Mouse (Mus musculus) MEL (cell line): ENCODE measurements around the gene Bpifb9a. TPM values are rescaled to one million over a fixed set of nuclear protein-coding genes. Genes with fewer than 3 reads are reported as not detected.
"Not testable (repeated sequence)": the region's sequence is repeated elsewhere in the genome, so short reads cannot be mapped to it uniquely, and the experiment has no call there.

Experiments used
- DNase-seq: peaks from one replicate; pipeline ENCODE4 v3.0.0; 2011; ENCODE audit warnings: low read depth, low spot score
- H3K27ac ChIP-seq: 2 replicates; pipeline ENCODE4 v1.5.1; 2012; ENCODE audit warnings: low read depth, mild to moderate bottlenecking, control low read depth, low read length, moderate library complexity; ENCODE audit not compliant: control insufficient read depth
- H3K27me3 ChIP-seq, 2 experiments: fragments of 150-350 bp in 1 of 2; sonication (generic) in 1 of 2; 2 replicates each; pipeline ENCODE4 v1.6.1; 2012; ENCODE audit warnings: low read length in 2 of 2, mild to moderate bottlenecking in 2 of 2, improper control_type of control experiment in 1 of 2, moderate library complexity in 1 of 2; ENCODE audit not compliant: insufficient read depth in 2 of 2, control insufficient read depth in 1 of 2
- H3K36me3 ChIP-seq, 2 experiments: 2 replicates each; pipeline ENCODE4 v1.6.1; 2012 to 2014; ENCODE audit warnings: low read length in 2 of 2, improper control_type of control experiment in 1 of 2, inconsistent platforms in 1 of 2, mild to moderate bottlenecking in 1 of 2; ENCODE audit not compliant: insufficient read depth in 2 of 2, control insufficient read depth in 1 of 2
- H3K4me1 ChIP-seq, 2 experiments: fragments of 150-350 bp in 1 of 2; sonication (generic) in 1 of 2; 2 replicates each; pipeline ENCODE4 v1.6.1; 2012; ENCODE audit warnings: low read length in 2 of 2, improper control_type of control experiment in 1 of 2, mild to moderate bottlenecking in 1 of 2; ENCODE audit not compliant: insufficient read depth in 2 of 2, control insufficient read depth in 1 of 2
- H3K4me3 ChIP-seq, 2 experiments: fragments of 150-350 bp in 1 of 2; sonication (generic) in 1 of 2; 2 replicates each; pipeline ENCODE4 v1.5.1; 2012; ENCODE audit warnings: low read depth in 2 of 2, low read length in 2 of 2, mild to moderate bottlenecking in 2 of 2, moderate library complexity in 2 of 2, control low read depth in 1 of 2, improper control_type of control experiment in 1 of 2; ENCODE audit not compliant: control insufficient read depth in 1 of 2, insufficient read depth in 1 of 2
- H3K79me2 ChIP-seq: 2 replicates; pipeline ENCODE4 v1.6.1; 2012; ENCODE audit warnings: mild to moderate bottlenecking, low read length, moderate library complexity; ENCODE audit not compliant: control insufficient read depth, poor library complexity, insufficient read depth
- H3K9ac ChIP-seq: 2 replicates; pipeline ENCODE4 v1.6.1; 2012; ENCODE audit warnings: low read depth, mild to moderate bottlenecking, control low read depth, low read length, moderate library complexity; ENCODE audit not compliant: control insufficient read depth, poor library complexity, severe bottlenecking
- H3K9me3 ChIP-seq: fragments of 150-350 bp; sonication (generic); replicated peaks from 2 replicates; pipeline ENCODE4 v1.6.1; 2012; ENCODE audit warnings: mild to moderate bottlenecking, low read length, improper control_type of control experiment, moderate library complexity; ENCODE audit not compliant: insufficient read depth
- BHLHE40 ChIP-seq: IDR thresholded peaks from 2 replicates; pipeline ENCODE4 v1.6.1; 2012; ENCODE audit warnings: low read depth, mild to moderate bottlenecking, inconsistent platforms, low read length, improper control_type of control experiment, borderline replicate concordance
- CTCF ChIP-seq, 3 experiments: IDR thresholded peaks in 2 of 3; conservative IDR thresholded peaks in 1 of 3; 2 replicates each; pipeline ENCODE4 v1.5.1; 2011 to 2012; ENCODE audit warnings: low read length in 3 of 3, low read depth in 2 of 3, mild to moderate bottlenecking in 2 of 3, improper control_type of control experiment in 1 of 3, inconsistent platforms in 1 of 3, mixed read lengths in 1 of 3, moderate library complexity in 1 of 3; ENCODE audit not compliant: control insufficient read depth in 1 of 3, insufficient read depth in 1 of 3, poor library complexity in 1 of 3, severe bottlenecking in 1 of 3
- E2F4 ChIP-seq: IDR thresholded peaks from 2 replicates; pipeline ENCODE4 v1.6.1; 2011; ENCODE audit warnings: low read depth, low read length, improper control_type of control experiment, borderline replicate concordance
- ELF1 ChIP-seq: IDR thresholded peaks from 2 replicates; pipeline ENCODE4 v1.6.1; 2014; ENCODE audit warnings: low read depth, mild to moderate bottlenecking, inconsistent platforms, low read length, improper control_type of control experiment, moderate library complexity
- EP300 ChIP-seq, 2 experiments: IDR thresholded peaks; 2 replicates each; pipeline ENCODE4 v1.6.1; 2011; ENCODE audit warnings: improper control_type of control experiment in 2 of 2, low read length in 2 of 2, low read depth in 1 of 2, mild to moderate bottlenecking in 1 of 2
- ETS1 ChIP-seq: IDR thresholded peaks from 2 replicates; pipeline ENCODE4 v1.6.1; 2012; ENCODE audit warnings: low read depth, mild to moderate bottlenecking, inconsistent platforms, low read length, improper control_type of control experiment, moderate library complexity
- JUND ChIP-seq: IDR thresholded peaks from 2 replicates; pipeline ENCODE4 v1.6.1; 2011; ENCODE audit warnings: low read depth, mild to moderate bottlenecking, improper control_type of control experiment, low read length
- MAFK ChIP-seq: IDR thresholded peaks from 2 replicates; pipeline ENCODE4 v1.6.1; 2011; ENCODE audit warnings: low read depth, mild to moderate bottlenecking, low read length, improper control_type of control experiment, borderline replicate concordance
- MAX ChIP-seq: IDR thresholded peaks from 2 replicates; pipeline ENCODE4 v1.6.1; 2011; ENCODE audit warnings: low read length, improper control_type of control experiment
- MAZ ChIP-seq: IDR thresholded peaks from 2 replicates; pipeline ENCODE4 v1.6.1; 2012; ENCODE audit warnings: low read depth, mild to moderate bottlenecking, inconsistent platforms, low read length, improper control_type of control experiment
- MEF2A ChIP-seq: IDR thresholded peaks from 2 replicates; pipeline ENCODE4 v1.6.1; 2014; ENCODE audit warnings: low read depth, mild to moderate bottlenecking, inconsistent platforms, low read length, improper control_type of control experiment; ENCODE audit not compliant: poor library complexity, insufficient replicate concordance, severe bottlenecking; ENCODE audit errors: extremely low read depth
- MXI1 ChIP-seq: IDR thresholded peaks from 2 replicates; pipeline ENCODE4 v1.6.1; 2011; ENCODE audit warnings: mild to moderate bottlenecking, low read depth, low read length, improper control_type of control experiment
- MYC ChIP-seq: IDR thresholded peaks from 2 replicates; pipeline ENCODE4 v1.6.1; 2011; ENCODE audit warnings: low read depth, mild to moderate bottlenecking, low read length, improper control_type of control experiment, moderate library complexity
- NELFE ChIP-seq: IDR thresholded peaks from 2 replicates; pipeline ENCODE4 v1.6.1; 2011; ENCODE audit warnings: low read depth, low read length, improper control_type of control experiment
- NRF1 ChIP-seq: IDR thresholded peaks from 2 replicates; pipeline ENCODE4 v1.6.1; 2014; ENCODE audit warnings: low read depth, mild to moderate bottlenecking, inconsistent platforms, low read length, improper control_type of control experiment, moderate library complexity; ENCODE audit not compliant: poor library complexity, insufficient read depth, severe bottlenecking
- POLR2A ChIP-seq, 2 experiments: IDR thresholded peaks; 2 replicates each; pipeline ENCODE4 v1.6.1; 2011 to 2012; ENCODE audit warnings: low read length in 2 of 2, mild to moderate bottlenecking in 2 of 2, control low read depth in 1 of 2, improper control_type of control experiment in 1 of 2, low read depth in 1 of 2, moderate library complexity in 1 of 2; ENCODE audit not compliant: control insufficient read depth in 1 of 2, insufficient read depth in 1 of 2, poor library complexity in 1 of 2
- POLR2AphosphoS2 ChIP-seq: IDR thresholded peaks from 2 replicates; pipeline ENCODE4 v1.6.1; 2011; ENCODE audit warnings: low read length, improper control_type of control experiment
- RAD21 ChIP-seq: IDR thresholded peaks from 2 replicates; pipeline ENCODE4 v1.6.1; 2011; ENCODE audit warnings: mild to moderate bottlenecking, low read depth, low read length, improper control_type of control experiment
- SIN3A ChIP-seq: IDR thresholded peaks from 2 replicates; pipeline ENCODE4 v1.6.1; 2012; ENCODE audit warnings: low read length, improper control_type of control experiment, inconsistent platforms
- SMC3 ChIP-seq: IDR thresholded peaks from 2 replicates; pipeline ENCODE4 v1.6.1; 2011; ENCODE audit warnings: low read depth, low read length, improper control_type of control experiment
- USF1 ChIP-seq: IDR thresholded peaks from 2 replicates; pipeline ENCODE4 v1.6.1; 2014; ENCODE audit warnings: low read depth, mild to moderate bottlenecking, inconsistent platforms, low read length, improper control_type of control experiment, moderate library complexity
- USF2 ChIP-seq, 2 experiments: IDR thresholded peaks; 2 replicates each; pipeline ENCODE4 v1.6.1; 2011 to 2012; ENCODE audit warnings: improper control_type of control experiment in 2 of 2, low read length in 2 of 2, borderline replicate concordance in 1 of 2, inconsistent platforms in 1 of 2, low read depth in 1 of 2, mild to moderate bottlenecking in 1 of 2; ENCODE audit not compliant: insufficient read depth in 1 of 2
- ZC3H11A ChIP-seq: IDR thresholded peaks from 2 replicates; pipeline ENCODE4 v1.6.1; 2012; ENCODE audit warnings: low read depth, mild to moderate bottlenecking, inconsistent platforms, low read length, improper control_type of control experiment
- ZMIZ1 ChIP-seq: IDR thresholded peaks from 2 replicates; pipeline ENCODE4 v1.6.1; 2012; ENCODE audit warnings: low read depth, mild to moderate bottlenecking, inconsistent platforms, low read length, improper control_type of control experiment, moderate library complexity
- ZNF384 ChIP-seq: IDR thresholded peaks from 2 replicates; pipeline ENCODE4 v1.6.1; 2012; ENCODE audit warnings: low read depth, mild to moderate bottlenecking, inconsistent platforms, low read length, improper control_type of control experiment
- polyA plus RNA-seq, 2 experiments: library from polyadenylated mRNA; stranded (reverse) in 1 of 2; unstranded in 1 of 2; fragments of >175 nt in 1 of 2; fragments of >200 nt in 1 of 2; gene quantifications; 2 replicates each; pipeline versions ENCODE4 v1.2.1 to v1.2.4; 2012; ENCODE audit warnings: low replicate concordance in 2 of 2, low read depth in 1 of 2; ENCODE audit not compliant: insufficient read length in 2 of 2, insufficient read depth in 1 of 2, missing spikeins in 1 of 2
- total RNA-seq: library from RNA; depleted of rRNA; stranded (reverse); fragments of 300-350 nt; gene quantifications from 2 replicates; pipeline ENCODE4 v1.2.3, GENCODE M21; 2012

Bpifb9a gene
- total and polyA plus RNA-seq, 3 experiments = not detected

DNA sequence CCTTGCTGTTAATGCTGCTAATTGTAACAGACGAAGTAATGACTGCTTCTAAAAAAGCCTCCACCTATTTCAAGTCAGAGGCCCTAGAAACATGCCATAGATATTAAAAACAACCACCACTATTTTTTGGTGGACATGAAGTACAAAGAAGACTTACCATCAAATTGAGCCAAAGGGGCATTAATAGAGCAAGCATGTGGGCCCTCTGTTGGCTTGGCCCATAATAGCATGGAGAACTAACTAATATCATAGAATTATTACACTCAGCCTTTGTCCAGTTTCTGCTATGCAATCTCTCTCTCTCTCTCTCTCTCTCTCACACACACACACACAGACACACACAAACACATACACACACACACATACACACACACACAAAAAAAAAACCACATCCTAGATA lies 35.2 kb downstream of the Bpifb9a start:
- TF ChIP-seq MXI1 (no peak), ZMIZ1 (no peak)
- Histone ChIP-seq H3K4me1 (no peaks in the 10 kb centered on the region), H3K9ac (no peak overlapping the region), H3K79me2 (no peaks in the 10 kb centered on the region), H3K9me3 (no peaks in the 10 kb centered on the region), H3K4me3 (no peak overlapping the region), H3K27me3 (no peaks in the 10 kb centered on the region), H3K27ac (no peak overlapping the region), H3K36me3 (no peaks in the 10 kb centered on the region)
- no peak for DNase-seq

GRCm38 (mm10) chr2:154294746-154295145 lies 37.1 kb downstream of the Bpifb9a start:
- H3K27ac ChIP-seq, H3K9ac ChIP-seq, H3K27me3 ChIP-seq, DNase-seq, H3K79me2 ChIP-seq, H3K4me3 ChIP-seq, H3K36me3 ChIP-seq, H3K4me1 ChIP-seq, H3K9me3 ChIP-seq: not testable (repeated sequence)

DNA sequence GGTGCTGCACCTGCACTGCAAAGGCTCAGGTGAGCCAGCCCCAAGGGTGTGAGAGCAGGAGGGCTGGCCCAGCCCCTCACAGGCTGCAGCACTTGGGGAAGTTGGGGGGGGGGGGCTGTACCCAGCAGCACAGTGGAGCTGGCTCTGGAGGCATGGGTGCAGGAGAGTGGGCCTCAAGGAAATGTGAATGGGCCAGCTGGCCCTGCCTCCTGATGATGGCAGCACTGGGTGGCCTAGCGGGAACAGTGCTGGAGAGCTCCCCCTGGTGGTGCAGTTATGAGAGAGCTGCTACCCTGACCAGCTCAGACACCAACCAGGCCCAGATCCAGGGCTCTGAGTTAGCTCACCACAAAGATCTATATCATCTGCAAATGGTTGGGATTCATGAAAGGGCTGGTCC lies 42.8 kb downstream of the Bpifb9a start:
- Histone ChIP-seq H3K27ac (no peak overlapping the region), H3K9me3 (no peaks in the 10 kb centered on the region), H3K9ac (no peak overlapping the region), H3K4me1 (no peaks in the 10 kb centered on the region), H3K27me3 (no peaks in the 10 kb centered on the region), H3K36me3 (no peaks in the 10 kb centered on the region), H3K4me3 (no peak overlapping the region), H3K79me2 (no peaks in the 10 kb centered on the region)
- TF ChIP-seq MAZ (no peak), MAX (no peak), MAFK (no peak), BHLHE40 (0 out of 2 replicates have a peak, but pooled peaks have one; percentile 18), EP300 (IDR thresholded peaks at IDR 0.05; ENCODE audit: low read depth in 1 of 2, low read length in 2 of 2) (no peak), ZMIZ1 (no peak), E2F4 (no peak), POLR2A (IDR thresholded peaks at IDR 0.05; ENCODE audit: control insufficient read depth in 1 of 2, insufficient read depth in 1 of 2, low read depth in 1 of 2, low read length in 2 of 2, poor library complexity in 1 of 2) (no peak), NRF1 (no peak), ZC3H11A (peak; percentile 27; the same call in 1 of the 2 replicates), ETS1 (no peak), MEF2A (no peak), JUND (no peak), ZNF384 (no peak), NELFE (no peak), SIN3A (no peak), CTCF (IDR thresholded peaks at IDR 0.05 in 2 of 3, conservative IDR thresholded peaks at IDR 0.05 in 1 of 3; ENCODE audit: control insufficient read depth in 1 of 3, insufficient read depth in 1 of 3, low read depth in 2 of 3, low read length in 3 of 3, poor library complexity in 1 of 3, severe bottlenecking in 1 of 3) (peak; percentile 83 to 98 (median 98)), SMC3 (peak; percentile 71), MYC (no peak), POLR2AphosphoS2 (no peak), USF2 (IDR thresholded peaks at IDR 0.05; ENCODE audit: borderline replicate concordance in 1 of 2, insufficient read depth in 1 of 2, low read depth in 1 of 2, low read length in 2 of 2) (no peak), ELF1 (no peak), USF1 (no peak), RAD21 (peak; percentile 44)
- peak; percentile 71 for DNase-seq
